Mouse (Mus musculus) WW6 (cell line): Measurements from ENCODE around the gene Gm13287.
"Not testable (repeated sequence)": the region's sequence is repeated elsewhere in the genome, so short reads cannot be mapped to it uniquely, and the experiment has no call there.

Experiments
- DNase-seq: peaks from one replicate; pipeline ENCODE4 v3.0.0-alpha.2; 2013; ENCODE audit warnings: low read depth, low spot score

The Gm13287 gene

GRCm38 (mm10) chr4:88797097-88797496 lies 6.0 kb upstream of the Gm13287 start, which contains the start of gene Gm13279:
Gene Gm13279, plus strand, starts transcription at chr4:88797397.
- not testable (repeated sequence) for DNase-seq

- DNase-seq, result not testable (repeated sequence)
Measured at GRCm38 (mm10) chr4:88799365-88799764, 3.7 kb upstream of the Gm13287 start, which contains the start of gene Gm13285. Gene Gm13285, plus strand, starts transcription at chr4:88799665.

- DNase-seq, result not testable (repeated sequence)
Measured at GRCm38 (mm10) chr4:88805231-88805630, 2.2 kb downstream of the Gm13287 start, which contains the start of gene Gm13288. Gene Gm13288, plus strand, starts transcription at chr4:88805531.

- DNase-seq, result not testable (repeated sequence)
Measured at GRCm38 (mm10) chr4:88805761-88806160, 2.7 kb downstream of the Gm13287 start.

- DNase-seq, result no peak
Measured at GRCm38 (mm10) chr4:88815928-88816327, 12.9 kb downstream of the Gm13287 start, which contains the start of gene Ifna7. Gene Ifna7, plus strand, starts transcription at chr4:88816228.

- no peak for DNase-seq
Measured at GRCm38 (mm10) chr4:88819659-88820058, 16.6 kb downstream of the Gm13287 start, which contains the start of gene Ifna11. Gene Ifna11, plus strand, starts transcription at chr4:88819959.

GRCm38 (mm10) chr4:88822995-88823394 lies 19.9 kb downstream of the Gm13287 start:
- no peak for DNase-seq

GRCm38 (mm10) chr4:88827116-88827515 lies 24.1 kb downstream of the Gm13287 start, which contains the start of gene Ifna6:
Gene Ifna6, plus strand, starts transcription at chr4:88827416.
- DNase-seq, result not testable (repeated sequence)

GRCm38 (mm10) chr4:88830523-88830922 lies 27.5 kb downstream of the Gm13287 start:
- no peak for DNase-seq

- not testable (repeated sequence) for DNase-seq
Measured at GRCm38 (mm10) chr4:88835225-88835624, 32.2 kb downstream of the Gm13287 start, which contains the start of gene Ifna5. Gene Ifna5, plus strand, starts transcription at chr4:88835525.

- DNase-seq, result no peak
Measured at GRCm38 (mm10) chr4:88838828-88839227, 35.8 kb downstream of the Gm13287 start.

GRCm38 (mm10) chr4:88840058-88840457 lies 37.0 kb downstream of the Gm13287 start:
- no peak for DNase-seq

- DNase-seq, result no peak
Measured at GRCm38 (mm10) chr4:88841438-88841911, 38.4 kb downstream of the Gm13287 start, which contains the start of gene Ifna4. Gene Ifna4, plus strand, starts transcription at chr4:88841861.

GRCm38 (mm10) chr4:88845334-88845733 lies 42.3 kb downstream of the Gm13287 start:
- no peak for DNase-seq

GRCm38 (mm10) chr4:88849698-88850097 lies 46.6 kb downstream of the Gm13287 start, which contains the start of gene Ifna1:
Gene Ifna1, plus strand, starts transcription at chr4:88850087.
- DNase-seq, result no peak

GRCm38 (mm10) chr4:88851026-88851763 lies 48.1 kb downstream of the Gm13287 start:
- DNase-seq, result no peak
